Mouse (Mus musculus) testis, adult 2 months (tissue): ENCODE measurements at regions not wholly inside any gene's neighbourhood (a gene's known extent, or its start where the extent isn't known, plus 50 kb on each side); places are given as distances from the start of the nearest gene placed in this dataset.

ENCODE experiments used
- H3K27ac ChIP-seq: fragments of 200-500 bp; 2 replicates; pipeline ENCODE4 v1.5.1; 2012; ENCODE audit warnings: low read depth, low read length; ENCODE audit not compliant: control insufficient read depth, insufficient read depth
- H3K27me3 ChIP-seq: fragments of 200-500 bp; 2 replicates; pipeline ENCODE4 v1.6.1; 2012; ENCODE audit warnings: mild to moderate bottlenecking, low read length, moderate library complexity; ENCODE audit not compliant: control insufficient read depth, insufficient read depth
- H3K36me3 ChIP-seq: fragments of 200-500 bp; 2 replicates; pipeline ENCODE4 v1.6.1; 2012; ENCODE audit warnings: mild to moderate bottlenecking, low read length; ENCODE audit not compliant: control insufficient read depth, insufficient read depth
- H3K4me1 ChIP-seq: fragments of 200-500 bp; 2 replicates; pipeline ENCODE4 v1.6.1; 2012; ENCODE audit warnings: low read length; ENCODE audit not compliant: control insufficient read depth, insufficient read depth
- H3K4me3 ChIP-seq: fragments of 200-500 bp; 2 replicates; pipeline ENCODE4 v1.5.1; 2012; ENCODE audit warnings: low read depth, mild to moderate bottlenecking, low read length, moderate library complexity, mixed read lengths; ENCODE audit not compliant: control insufficient read depth
- CTCF ChIP-seq: fragments of 200-500 bp; IDR thresholded peaks from 2 replicates; pipeline ENCODE4 v1.5.1; 2012; ENCODE audit warnings: low read depth, mild to moderate bottlenecking, inconsistent platforms, low read length, moderate library complexity; ENCODE audit not compliant: control insufficient read depth, insufficient read depth, insufficient replicate concordance
- POLR2A ChIP-seq: fragments of 200-500 bp; IDR thresholded peaks from 2 replicates; pipeline ENCODE4 v1.6.1; 2012; ENCODE audit warnings: low read depth, mild to moderate bottlenecking, inconsistent platforms, low read length, moderate library complexity; ENCODE audit not compliant: control insufficient read depth

GRCm38 (mm10) chr10:117909155-117909554 is 63.3 kb upstream of the Rap1b start:
- H3K4me1 ChIP-seq: peaks cover 7% of the 10 kb centered on the region
- no peaks in the 10 kb centered on the region for H3K27me3 ChIP-seq
- TF ChIP-seq CTCF: no peak
- no peak for TF ChIP-seq POLR2A
- no peak overlapping the region for H3K4me3 ChIP-seq
- no peaks in the 10 kb centered on the region for H3K36me3 ChIP-seq
- H3K27ac ChIP-seq: no peak overlapping the region

DNA sequence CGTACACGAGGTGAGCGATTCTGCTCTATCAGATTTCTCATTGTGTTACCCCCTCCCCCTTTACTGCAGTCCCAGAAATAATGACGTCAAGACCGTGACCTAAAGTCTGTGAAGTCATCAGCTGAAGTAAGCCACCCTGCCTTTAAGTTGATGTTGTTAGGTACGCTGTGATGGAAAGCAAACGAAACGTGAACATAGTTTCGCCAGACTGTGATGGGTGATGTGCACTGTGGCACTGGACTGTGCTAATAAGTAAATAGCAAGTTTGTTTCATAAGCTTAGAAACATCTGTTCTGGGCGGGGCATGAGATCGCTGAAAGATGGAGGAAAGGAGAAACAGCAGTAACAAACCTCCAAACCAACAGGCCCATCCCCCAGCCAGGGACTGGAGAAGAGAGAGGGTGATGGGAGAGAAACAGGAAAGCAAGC is 64.0 kb upstream of the Rap1b start:
- TF ChIP-seq POLR2A (no peak), CTCF (no peak)
- Histone ChIP-seq H3K27ac (no peak overlapping the region), H3K27me3 (no peaks in the 10 kb centered on the region), H3K36me3 (no peaks in the 10 kb centered on the region), H3K4me3 (no peak overlapping the region), H3K4me1 (peaks cover 7% of the 10 kb centered on the region)

GRCm38 (mm10) chr10:117910426-117910825 is 64.6 kb upstream of the Rap1b start:
- no peak for TF ChIP-seq POLR2A
- no peak for TF ChIP-seq CTCF
- H3K4me1 ChIP-seq: peaks cover 7% of the 10 kb centered on the region
- H3K27ac ChIP-seq: no peak overlapping the region
- H3K27me3 ChIP-seq: no peaks in the 10 kb centered on the region
- H3K4me3 ChIP-seq: no peak overlapping the region
- H3K36me3 ChIP-seq: no peaks in the 10 kb centered on the region

- no peak overlapping the region for H3K27ac ChIP-seq
- H3K4me1 ChIP-seq: no peaks in the 10 kb centered on the region
- no peaks in the 10 kb centered on the region for H3K36me3 ChIP-seq
- TF ChIP-seq POLR2A: no peak
- TF ChIP-seq CTCF: no peak
- no peak overlapping the region for H3K4me3 ChIP-seq
- H3K27me3 ChIP-seq: no peaks in the 10 kb centered on the region
Measured at GRCm38 (mm10) chr10:117915011-117915735, 69.3 kb upstream of the Rap1b start.

DNA sequence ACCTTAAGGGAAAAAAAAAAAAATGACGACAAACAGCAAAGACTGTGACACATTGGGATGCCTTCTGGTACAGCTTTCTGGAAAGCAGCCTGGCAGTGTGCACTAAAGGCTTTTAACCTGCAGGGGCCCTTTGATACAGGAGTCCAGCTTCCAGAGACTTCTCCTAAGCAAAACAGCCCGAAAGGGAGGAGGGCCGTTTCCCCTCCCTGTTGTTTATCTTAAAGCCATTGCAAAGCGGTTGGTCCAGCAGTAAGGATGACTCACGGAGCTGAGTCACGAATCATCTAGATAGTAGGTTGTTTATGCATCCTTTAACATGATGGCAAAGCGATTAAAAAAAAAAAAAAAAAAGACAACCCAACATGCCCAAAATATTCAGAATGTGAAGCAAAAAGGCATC is 70.4 kb upstream of the Rap1b start:
- no peak overlapping the region for H3K27ac ChIP-seq
- H3K4me1 ChIP-seq: no peaks in the 10 kb centered on the region
- H3K36me3 ChIP-seq: no peaks in the 10 kb centered on the region
- no peak overlapping the region for H3K4me3 ChIP-seq
- no peaks in the 10 kb centered on the region for H3K27me3 ChIP-seq
- no peak for TF ChIP-seq POLR2A
- TF ChIP-seq CTCF: no peak

GRCm38 (mm10) chr10:117917870-117918269 is 72.0 kb upstream of the Rap1b start:
- no peak overlapping the region for H3K4me3 ChIP-seq
- H3K4me1 ChIP-seq: no peaks in the 10 kb centered on the region
- H3K36me3 ChIP-seq: no peaks in the 10 kb centered on the region
- no peak for TF ChIP-seq POLR2A
- TF ChIP-seq CTCF: no peak
- no peak overlapping the region for H3K27ac ChIP-seq
- no peaks in the 10 kb centered on the region for H3K27me3 ChIP-seq

DNA sequence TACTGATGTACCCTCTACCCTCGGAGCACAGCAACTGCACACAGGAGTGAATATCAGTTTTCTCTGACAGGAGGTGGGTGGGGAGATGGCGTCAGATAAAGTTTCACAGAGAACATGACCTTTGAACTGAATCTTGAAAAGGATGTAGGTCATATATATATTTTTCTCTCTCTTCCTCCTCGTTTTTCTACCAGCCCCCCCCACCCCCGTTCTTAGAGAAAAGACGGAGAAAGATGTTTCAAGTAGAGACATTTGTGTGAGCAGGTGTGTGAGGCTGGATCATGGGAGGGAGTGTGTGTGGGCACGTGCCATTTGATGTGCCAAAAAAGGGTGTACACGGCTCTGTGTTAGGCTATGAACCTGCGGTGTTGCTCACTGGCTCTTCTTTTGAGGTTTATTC is 72.8 kb upstream of the Rap1b start:
- H3K36me3 ChIP-seq: no peaks in the 10 kb centered on the region
- H3K27me3 ChIP-seq: no peaks in the 10 kb centered on the region
- TF ChIP-seq CTCF (no peak), POLR2A (no peak)
- H3K27ac ChIP-seq: no peak overlapping the region
- no peaks in the 10 kb centered on the region for H3K4me1 ChIP-seq
- no peak overlapping the region for H3K4me3 ChIP-seq
